Mouse (Mus musculus) C2C12 (cell line): Measurements from ENCODE around the gene Abcb8.

ENCODE experiments used
- CTCF ChIP-seq: IDR thresholded peaks from one replicate; pipeline ENCODE4 v1.5.1; 2011; ENCODE audit not compliant: control insufficient read depth, insufficient read depth, insufficient read length
- MAX ChIP-seq: IDR thresholded peaks from one replicate; pipeline ENCODE4 v1.6.1; 2011; ENCODE audit warnings: mild to moderate bottlenecking, control low read depth
- MYOG ChIP-seq: IDR thresholded peaks from one replicate; pipeline ENCODE4 v1.6.1; 2011; ENCODE audit not compliant: control insufficient read depth, insufficient read length; ENCODE audit errors: extremely low read depth

DNA sequence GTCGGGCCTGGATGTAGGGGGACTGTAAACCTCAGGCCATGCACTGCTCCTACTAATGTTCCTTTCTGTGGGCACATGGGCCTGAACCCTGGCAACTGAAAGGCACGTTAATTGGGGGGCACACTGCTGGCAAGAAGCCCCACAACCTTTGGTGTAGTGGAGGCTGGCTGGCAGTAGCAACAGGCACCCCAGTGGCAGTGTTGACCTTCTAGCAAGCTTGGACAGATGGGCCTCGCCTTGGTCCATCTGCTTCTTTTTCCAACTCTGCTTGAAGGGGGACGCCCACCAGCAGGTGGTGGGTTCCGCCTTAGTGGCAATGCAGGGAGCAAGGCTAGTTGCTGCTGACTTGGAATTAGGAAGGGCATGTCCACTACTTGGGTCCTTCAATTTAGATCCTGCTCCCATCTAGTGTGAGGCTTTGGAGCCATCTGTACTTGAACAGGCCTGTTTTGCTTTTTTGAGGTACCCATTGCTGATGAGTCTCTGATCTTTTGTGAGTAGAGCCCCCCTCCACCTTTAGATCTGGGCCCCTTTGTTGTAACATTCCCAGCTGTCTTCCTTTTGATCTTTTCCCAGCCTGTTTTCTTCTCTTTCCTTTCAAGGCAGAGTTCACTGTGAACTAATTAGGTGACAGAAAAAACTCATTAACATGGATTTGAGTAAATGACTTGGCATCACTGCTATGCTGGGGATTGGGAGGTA lies 60.0 kb downstream of the Abcb8 start:
- TF ChIP-seq CTCF (no peak), MYOG (no peak), MAX (no peak)
